Mouse (Mus musculus) CH12.LX (cell line): ENCODE measurements at regions not wholly inside any gene's neighbourhood (a gene's known extent, or its start where the extent isn't known, plus 50 kb on each side); places are given as distances from the start of the nearest gene placed in this dataset.

Experiments
- DNase-seq: peaks from one replicate; pipeline ENCODE4 v3.0.0-alpha.2; 2013; ENCODE audit errors: extremely low read depth
- H3K27ac ChIP-seq: 2 replicates; pipeline ENCODE4 v1.5.1; 2012; ENCODE audit warnings: low read depth, mild to moderate bottlenecking, control low read depth, moderate library complexity; ENCODE audit not compliant: insufficient read depth
- H3K27me3 ChIP-seq: replicated peaks from 2 replicates; pipeline ENCODE3; 2012; ENCODE audit warnings: inconsistent platforms
- H3K36me3 ChIP-seq, 2 experiments: replicated peaks in 1 of 2; 2 replicates each; pipeline versions ENCODE3 to v1.6.1; 2012; ENCODE audit warnings: inconsistent platforms in 1 of 2, low read length in 1 of 2, mild to moderate bottlenecking in 1 of 2, mixed read lengths in 1 of 2, moderate library complexity in 1 of 2; ENCODE audit not compliant: control insufficient read depth in 1 of 2, insufficient read depth in 1 of 2
- H3K4me1 ChIP-seq, 2 experiments: 2 replicates each; pipeline ENCODE4 v1.6.1; 2012; ENCODE audit warnings: inconsistent platforms in 1 of 2, moderate library complexity in 1 of 2; ENCODE audit not compliant: insufficient read depth in 2 of 2, control insufficient read depth in 1 of 2
- H3K4me2 ChIP-seq: 2 replicates; pipeline ENCODE4 v1.6.1; 2012; ENCODE audit warnings: low read depth, mild to moderate bottlenecking, control low read depth; ENCODE audit not compliant: poor library complexity, insufficient read depth, severe bottlenecking
- H3K4me3 ChIP-seq, 3 experiments: fragments of 150-350 bp in 1 of 3; sonication (generic) in 1 of 3; replicated peaks in 1 of 3; 2 replicates each; pipeline versions ENCODE3 to v1.5.1; 2011 to 2012; ENCODE audit warnings: low read depth in 2 of 3, low read length in 2 of 3, mild to moderate bottlenecking in 2 of 3, moderate library complexity in 2 of 3, control low read depth in 1 of 3, improper control_type of control experiment in 1 of 3, inconsistent platforms in 1 of 3, mixed read lengths in 1 of 3; ENCODE audit not compliant: poor library complexity in 1 of 3
- H3K79me2 ChIP-seq: replicated peaks from 2 replicates; pipeline ENCODE4 v1.6.1; 2012; ENCODE audit warnings: mild to moderate bottlenecking, moderate library complexity; ENCODE audit not compliant: control insufficient read depth, poor library complexity, insufficient read depth, severe bottlenecking; ENCODE audit errors: extremely low read depth
- H3K9ac ChIP-seq: 2 replicates; pipeline ENCODE4 v1.6.1; 2012; ENCODE audit warnings: low read depth, mild to moderate bottlenecking, control low read depth, moderate library complexity; ENCODE audit not compliant: insufficient read depth
- H3K9me3 ChIP-seq: replicated peaks from 2 replicates; pipeline ENCODE3; 2012; ENCODE audit warnings: low read length, inconsistent platforms, mixed read lengths
- CTCF ChIP-seq, 2 experiments: IDR thresholded peaks in 1 of 2; conservative IDR thresholded peaks in 1 of 2; 2 replicates each; pipeline ENCODE4 v1.5.1; 2011 to 2012; ENCODE audit warnings: low read depth in 2 of 2, low read length in 2 of 2, improper control_type of control experiment in 1 of 2, inconsistent platforms in 1 of 2, mild to moderate bottlenecking in 1 of 2, moderate library complexity in 1 of 2
- E2F4 ChIP-seq: IDR thresholded peaks from 2 replicates; pipeline ENCODE4 v1.6.1; 2011; ENCODE audit warnings: low read depth, low read length, improper control_type of control experiment; ENCODE audit not compliant: insufficient replicate concordance
- EP300 ChIP-seq: IDR thresholded peaks from 2 replicates; pipeline ENCODE4 v1.6.1; 2011; ENCODE audit warnings: low read length, improper control_type of control experiment
- IRF4 ChIP-seq: IDR thresholded peaks from 2 replicates; pipeline ENCODE4 v1.6.1; 2014; ENCODE audit warnings: low read depth, mild to moderate bottlenecking, inconsistent platforms, low read length, improper control_type of control experiment
- JUN ChIP-seq: IDR thresholded peaks from 2 replicates; pipeline ENCODE4 v1.6.1; 2011; ENCODE audit warnings: low read depth, mild to moderate bottlenecking, low read length, improper control_type of control experiment, moderate library complexity; ENCODE audit not compliant: insufficient read depth
- MAX ChIP-seq: IDR thresholded peaks from 2 replicates; pipeline ENCODE4 v1.6.1; 2011; ENCODE audit warnings: low read length, improper control_type of control experiment
- MYC ChIP-seq: IDR thresholded peaks from 2 replicates; pipeline ENCODE4 v1.6.1; 2011; ENCODE audit warnings: low read depth, mild to moderate bottlenecking, improper control_type of control experiment, low read length
- NRF1 ChIP-seq: IDR thresholded peaks from 2 replicates; pipeline ENCODE4 v1.6.1; 2014; ENCODE audit warnings: low read depth, mild to moderate bottlenecking, inconsistent platforms, low read length, improper control_type of control experiment, moderate library complexity
- RAD21 ChIP-seq: IDR thresholded peaks from 2 replicates; pipeline ENCODE4 v1.6.1; 2011; ENCODE audit warnings: low read depth, mild to moderate bottlenecking, low read length, improper control_type of control experiment, moderate library complexity
- SIN3A ChIP-seq: IDR thresholded peaks from 2 replicates; pipeline ENCODE4 v1.6.1; 2012; ENCODE audit warnings: low read length, improper control_type of control experiment, inconsistent platforms
- SMC3 ChIP-seq: IDR thresholded peaks from 2 replicates; pipeline ENCODE4 v1.6.1; 2011; ENCODE audit warnings: low read depth, low read length, improper control_type of control experiment
- USF1 ChIP-seq: IDR thresholded peaks from 2 replicates; pipeline ENCODE4 v1.6.1; 2014; ENCODE audit warnings: low read depth, mild to moderate bottlenecking, inconsistent platforms, low read length, improper control_type of control experiment
- USF2 ChIP-seq: conservative IDR thresholded peaks from 2 replicates; pipeline ENCODE4 v1.6.1; 2011; ENCODE audit warnings: low read depth, low read length, improper control_type of control experiment
- ZC3H11A ChIP-seq: IDR thresholded peaks from 2 replicates; pipeline ENCODE4 v1.6.1; 2012; ENCODE audit warnings: low read depth, mild to moderate bottlenecking, inconsistent platforms, low read length, improper control_type of control experiment
- dilution Hi-C: fragments of 300-500 bp; cut with MboI; formaldehyde crosslinking; loops from 2 replicates; pipeline ENCODE4 v1.14.3; 2020; ENCODE audit warnings: low sequenced_read_pairs; ENCODE audit not compliant: extremely low pct_unique_long_range_greater_than_20kb, extremely low pct_ligation_motif_present
- in situ Hi-C: fragments of 300-500 bp; cut with MboI; formaldehyde crosslinking; loops from 3 replicates; pipeline ENCODE4 v1.14.3; 2019; ENCODE audit warnings: low sequenced_read_pairs, low pct_ligation_motif_present, low pct_unique_long_range_greater_than_20kb, mixed read lengths

DNA sequence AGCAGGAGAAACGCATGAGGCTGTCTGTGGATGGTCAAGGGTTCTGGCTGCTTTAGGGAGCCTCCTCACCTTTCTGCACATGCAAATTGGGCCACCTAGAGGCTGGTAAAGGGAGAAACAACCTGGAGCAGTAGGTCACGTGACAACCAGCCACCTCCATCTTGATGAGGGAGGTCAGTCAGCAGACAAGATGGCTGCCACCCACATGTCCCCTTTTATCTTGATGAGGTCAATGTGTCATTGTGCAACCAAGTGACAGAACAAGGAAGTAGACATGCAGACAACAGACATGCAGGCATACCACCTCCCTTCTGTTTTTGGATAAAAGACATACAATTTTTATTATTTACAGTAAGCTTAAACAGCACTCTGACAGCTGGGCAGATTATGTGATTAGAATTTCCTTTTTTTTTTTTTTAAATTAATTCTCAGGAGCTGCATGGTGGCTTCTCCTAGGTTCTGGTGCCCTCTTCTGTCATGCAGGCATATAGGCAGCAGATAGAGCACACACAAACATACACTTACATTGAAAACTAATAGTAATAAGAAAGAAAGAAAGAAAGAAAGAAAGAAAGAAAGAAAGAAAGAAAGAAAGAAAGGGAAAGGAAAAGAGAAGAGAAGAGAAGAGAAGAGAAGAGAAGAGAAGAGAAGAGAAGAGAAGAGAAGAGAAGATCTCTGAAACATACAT, 58.9 kb upstream of the Gm14496 start:
- H3K79me2 ChIP-seq: no peaks in the 10 kb centered on the region
- dilution Hi-C loops: no loop called here
- H3K36me3 ChIP-seq: no peaks in the 10 kb centered on the region
- TF ChIP-seq NRF1 (peak; percentile 55), MYC (no peak), SMC3 (peak; percentile 5), IRF4 (no peak), EP300 (no peak), USF1 (peak; percentile 63), USF2 (peak; percentile 61), SIN3A (no peak), JUN (no peak), MAX (0 out of 2 replicates have a peak, but pooled peaks have one; percentile 39), RAD21 (peak; percentile 0), ZC3H11A (peak; percentile 30), E2F4 (no peak), CTCF (conservative IDR thresholded peaks at IDR 0.05 in 1 of 2, IDR thresholded peaks at IDR 0.05 in 1 of 2; ENCODE audit: low read depth in 2 of 2, low read length in 2 of 2) (peak in 1 of 2 experiments; percentile 32; a peak in 2 of 4 replicates)
- H3K27ac ChIP-seq: no peak overlapping the region
- peak; percentile 86 for DNase-seq
- no peaks in the 10 kb centered on the region for H3K4me1 ChIP-seq
- no peak overlapping the region for H3K4me3 ChIP-seq
- in situ Hi-C loops: no loop called here
- no peak overlapping the region for H3K9ac ChIP-seq
- no peak overlapping the region for H3K4me2 ChIP-seq
- no peaks in the 10 kb centered on the region for H3K27me3 ChIP-seq
- H3K9me3 ChIP-seq: no peaks in the 10 kb centered on the region
